Mouse (Mus musculus) CD4-positive, CD25-positive, alpha-beta regulatory T cell, adult 9 weeks (primary cell): ENCODE measurements around the gene Utp4. TPM values are rescaled to one million over a fixed set of nuclear protein-coding genes. Genes with fewer than 3 reads are reported as not detected.

Experiments used
- polyA plus RNA-seq: library from polyadenylated mRNA; unstranded; fragments of 100-300 nt; shearing (Covaris generic); gene quantifications from one replicate; pipeline ENCODE4 v1.2.1, GENCODE M21; 2017

Utp4 gene
- 76.1 TPM for polyA plus RNA-seq

GRCm38 (mm10) chr8:106893481-106894156 lies at the start of gene Utp4:
Gene Utp4 (plus strand): TSS chr8:106893636.

GRCm38 (mm10) chr8:106870051-106870450 lies 23.4 kb upstream of the Utp4 start, which contains the start of gene Has3:
Gene Has3 (plus strand): TSS chr8:106870242.

GRCm38 (mm10) chr8:106935324-106935869 lies 42.0 kb downstream of the Utp4 start, which contains the start of gene Sntb2:
Gene Sntb2 (plus strand): TSS chr8:106935750.

Other genes with a start within 250 kb of the Utp4 start
- gene Tango6, start 210.6 kb upstream of the Utp4 start, polyA plus RNA-seq, result 13.8 TPM
- not detected for gene Has3, start 23.4 kb upstream of the Utp4 start, polyA plus RNA-seq
- 1.6 TPM for gene Sntb2, start 42.1 kb downstream of the Utp4 start, polyA plus RNA-seq
- 55.7 TPM for gene Vps4a, start 137.6 kb downstream of the Utp4 start, polyA plus RNA-seq
- 1.9 TPM for gene Pdf, start 155.0 kb downstream of the Utp4 start, polyA plus RNA-seq
- 14.6 TPM for gene Cog8, start 163.1 kb downstream of the Utp4 start, polyA plus RNA-seq
- gene Nip7, start 163.2 kb downstream of the Utp4 start, polyA plus RNA-seq, result 119 TPM
- gene Tmed6, start 172.0 kb downstream of the Utp4 start, polyA plus RNA-seq, result not detected
- 7.6 TPM for gene Terf2, start 202.9 kb downstream of the Utp4 start, polyA plus RNA-seq